Mouse (Mus musculus): ENCODE measurements around the gene Pnkd.

Gene Pnkd

GRCm38 (mm10) chr1:74302229-74302628 is 17.5 kb downstream of the Pnkd start:
- TF ChIP-seq GATA4 (IDR thresholded peaks at IDR 0.05; ENCODE audit: insufficient replicate concordance, low read length), result no peak

- TF ChIP-seq GATA4 (IDR thresholded peaks at IDR 0.05; ENCODE audit: insufficient replicate concordance, low read length), result no peak
These were observed 18.1 kb downstream of the Pnkd start for GRCm38 (mm10) chr1:74302835-74303234.

DNA sequence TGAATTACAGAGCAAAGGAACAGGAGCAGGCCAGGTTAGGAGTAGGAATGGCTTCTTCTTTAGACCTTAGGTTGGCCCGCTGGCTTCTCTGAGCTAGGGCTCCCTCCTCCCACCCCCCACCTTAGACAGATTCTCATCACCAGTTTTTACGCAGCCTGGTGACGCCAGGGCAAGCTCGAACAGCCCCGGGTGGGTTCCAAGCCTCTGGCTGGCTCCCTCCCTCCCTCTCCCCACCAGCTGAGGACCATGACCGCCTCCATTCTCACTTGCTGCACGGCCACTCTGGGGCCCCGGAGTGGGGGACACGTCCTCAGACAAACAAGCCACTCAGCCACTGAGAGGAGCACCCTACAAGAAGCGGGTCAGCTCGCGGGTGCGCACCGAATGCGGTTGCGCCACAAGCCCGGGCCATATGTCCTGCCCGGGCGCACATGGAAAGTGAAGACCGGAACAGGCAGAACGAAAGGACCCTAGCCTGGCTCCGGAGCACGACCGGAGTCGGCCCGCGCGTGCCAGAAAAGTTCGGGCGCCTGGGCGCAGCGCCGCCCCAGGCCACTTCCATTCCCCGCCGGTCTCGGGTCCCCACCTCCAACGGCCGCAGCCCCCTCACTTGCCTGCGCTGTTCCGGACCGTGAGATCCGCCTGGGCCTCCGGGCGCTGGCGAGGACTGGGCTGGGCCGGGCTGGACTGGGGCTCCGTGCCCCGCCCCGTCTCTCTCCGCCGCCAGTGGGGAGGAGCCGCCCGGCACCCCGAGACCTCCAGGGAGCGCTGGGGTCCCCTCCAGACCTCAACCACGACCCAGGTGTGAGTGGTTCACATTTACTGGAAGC is 19.0 kb downstream of the Pnkd start:
- TF ChIP-seq GATA4 (IDR thresholded peaks at IDR 0.05; ENCODE audit: insufficient replicate concordance, low read length), result no peak

GRCm38 (mm10) chr1:74304339-74304790 is 19.6 kb downstream of the Pnkd start:
- no peak for TF ChIP-seq GATA4 (IDR thresholded peaks at IDR 0.05; ENCODE audit: insufficient replicate concordance, low read length)

DNA sequence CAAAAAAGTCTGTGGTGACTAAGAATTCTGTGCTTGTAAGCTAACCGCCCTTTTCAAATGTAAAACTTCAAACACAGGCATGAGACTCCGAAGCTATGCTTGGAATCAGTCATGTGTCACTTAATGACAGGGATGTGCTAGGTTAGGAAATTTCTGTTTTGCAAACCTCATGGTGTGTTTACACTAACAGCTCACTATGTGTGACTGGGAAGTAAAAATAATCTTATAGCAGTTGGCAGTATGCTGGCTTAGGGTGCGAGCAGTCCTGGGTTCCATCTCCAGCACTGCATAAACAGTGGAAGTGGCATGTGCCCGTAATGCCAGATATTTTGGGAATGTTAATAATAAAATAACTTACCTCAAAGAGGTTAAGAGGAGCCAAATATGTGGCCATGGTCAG is 20.2 kb downstream of the Pnkd start:
- no peak for TF ChIP-seq GATA4 (IDR thresholded peaks at IDR 0.05; ENCODE audit: insufficient replicate concordance, low read length)

- no peak for TF ChIP-seq GATA4 (IDR thresholded peaks at IDR 0.05; ENCODE audit: insufficient replicate concordance, low read length)
These were observed 20.8 kb downstream of the Pnkd start, which contains the start of gene Tmbim1 for GRCm38 (mm10) chr1:74305522-74305921. Tmbim1 (minus strand) TSS chr1:74305622.

DNA sequence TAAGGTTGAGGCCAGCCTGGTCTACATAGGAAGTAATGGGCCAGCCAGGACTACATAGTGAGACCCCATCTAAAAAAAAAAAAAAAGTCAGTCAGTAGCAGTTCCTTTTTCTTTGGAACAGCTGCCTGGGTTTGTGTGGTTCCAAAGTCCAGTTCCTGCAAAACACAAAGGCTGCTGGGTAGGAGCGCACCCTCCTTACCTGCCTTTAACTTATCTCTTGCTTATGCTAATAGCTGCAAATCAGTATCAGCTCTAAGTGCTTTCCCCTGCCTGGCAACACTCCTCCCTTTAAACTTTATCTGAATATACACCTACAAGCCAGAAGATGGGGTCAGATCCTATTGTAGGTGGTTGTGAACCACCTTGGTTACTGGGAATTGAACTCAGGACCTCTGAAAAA is 22.4 kb downstream of the Pnkd start:
- no peak for TF ChIP-seq GATA4 (IDR thresholded peaks at IDR 0.05; ENCODE audit: insufficient replicate concordance, low read length)

GRCm38 (mm10) chr1:74308001-74308964 is 23.6 kb downstream of the Pnkd start:
- no peak for TF ChIP-seq GATA4 (IDR thresholded peaks at IDR 0.05; ENCODE audit: insufficient replicate concordance, low read length)

GRCm38 (mm10) chr1:74309767-74310166 is 25.0 kb downstream of the Pnkd start:
- TF ChIP-seq GATA4 (IDR thresholded peaks at IDR 0.05; ENCODE audit: insufficient replicate concordance, low read length), result peak; percentile 70

GRCm38 (mm10) chr1:74313049-74313692 is 28.4 kb downstream of the Pnkd start:
- no peak for TF ChIP-seq GATA4 (IDR thresholded peaks at IDR 0.05; ENCODE audit: insufficient replicate concordance, low read length)

GRCm38 (mm10) chr1:74314796-74315195 is 30.1 kb downstream of the Pnkd start:
- TF ChIP-seq GATA4 (IDR thresholded peaks at IDR 0.05; ENCODE audit: insufficient replicate concordance, low read length), result no peak

DNA sequence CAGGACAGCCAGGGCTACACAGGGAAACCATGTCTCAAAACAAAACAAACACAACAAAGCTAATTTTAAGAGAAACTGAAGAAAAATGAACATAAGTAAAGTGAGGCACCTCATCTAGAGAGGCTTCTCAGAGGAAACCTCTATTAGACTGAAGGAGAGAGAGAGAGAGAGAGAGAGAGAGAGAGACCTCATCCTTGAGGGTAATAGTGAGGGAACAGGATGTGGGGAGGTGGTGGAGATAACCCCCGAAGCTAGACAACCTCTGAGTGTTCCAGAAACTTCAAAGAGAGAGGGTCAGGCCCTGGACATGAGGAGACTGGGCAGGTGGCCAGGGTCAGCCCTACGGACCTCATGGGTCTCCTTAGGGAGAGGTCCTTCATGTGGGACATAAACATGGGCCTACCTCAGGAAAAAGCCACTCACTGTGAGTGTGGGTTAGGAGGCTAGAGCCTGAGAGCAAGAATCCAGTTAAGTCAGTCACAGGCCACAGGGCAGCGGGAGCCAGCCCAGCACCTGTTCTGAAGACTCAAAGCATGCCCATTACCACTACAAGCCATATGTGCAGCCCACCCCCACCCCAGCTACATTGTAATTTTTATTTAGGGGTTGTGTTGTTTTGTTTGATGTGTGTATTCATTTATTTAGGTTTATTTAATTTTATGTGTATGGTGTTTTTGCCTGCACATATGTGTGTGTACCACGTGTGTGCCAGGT is 31.5 kb downstream of the Pnkd start:
- TF ChIP-seq GATA4 (IDR thresholded peaks at IDR 0.05; ENCODE audit: insufficient replicate concordance, low read length), result no peak

DNA sequence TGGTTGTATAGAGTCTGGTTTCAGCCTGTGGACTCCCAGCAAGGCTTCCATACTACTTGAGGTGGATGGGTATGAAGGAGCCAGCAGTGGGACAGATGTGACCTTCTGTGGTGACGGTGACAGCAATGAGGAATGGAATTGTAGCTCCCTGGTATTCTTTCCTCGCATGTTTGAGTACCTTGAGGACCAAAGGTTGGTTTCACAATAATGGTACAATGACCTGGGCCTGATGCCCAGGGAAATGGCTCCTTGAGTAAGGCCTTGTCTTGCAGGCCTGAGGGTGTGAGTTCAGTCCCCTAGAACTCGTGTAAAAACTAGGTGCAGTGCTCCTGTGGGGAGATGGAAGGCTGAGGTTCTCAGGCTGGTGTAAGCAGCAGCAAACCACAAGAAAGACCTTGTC is 34.0 kb downstream of the Pnkd start:
- TF ChIP-seq GATA4 (IDR thresholded peaks at IDR 0.05; ENCODE audit: insufficient replicate concordance, low read length), result no peak

DNA sequence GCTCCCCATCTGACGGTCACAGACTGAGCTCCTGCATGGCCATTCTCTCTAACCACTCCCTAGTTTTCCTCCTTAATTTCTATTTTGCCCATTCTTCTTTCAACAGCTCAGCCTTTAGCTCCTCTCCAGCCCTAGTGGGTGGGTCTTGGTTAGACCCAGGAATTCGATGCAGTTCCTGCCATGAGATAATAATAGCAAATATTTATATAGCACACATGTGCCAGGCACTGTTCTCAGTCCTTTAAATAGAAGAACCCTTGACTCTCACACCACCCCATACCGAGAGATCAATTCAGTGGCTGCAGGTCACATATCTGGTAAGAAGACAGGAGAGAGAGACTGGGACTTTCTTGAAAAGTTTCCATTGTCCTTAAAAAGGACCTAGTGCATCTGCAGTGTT is 36.7 kb downstream of the Pnkd start:
- no peak for TF ChIP-seq GATA4 (IDR thresholded peaks at IDR 0.05; ENCODE audit: insufficient replicate concordance, low read length)

Measured in liver, adult (tissue).